Comparison of ENCODE assay signal across 8 mouse cellular contexts in the genomic region with DNA sequence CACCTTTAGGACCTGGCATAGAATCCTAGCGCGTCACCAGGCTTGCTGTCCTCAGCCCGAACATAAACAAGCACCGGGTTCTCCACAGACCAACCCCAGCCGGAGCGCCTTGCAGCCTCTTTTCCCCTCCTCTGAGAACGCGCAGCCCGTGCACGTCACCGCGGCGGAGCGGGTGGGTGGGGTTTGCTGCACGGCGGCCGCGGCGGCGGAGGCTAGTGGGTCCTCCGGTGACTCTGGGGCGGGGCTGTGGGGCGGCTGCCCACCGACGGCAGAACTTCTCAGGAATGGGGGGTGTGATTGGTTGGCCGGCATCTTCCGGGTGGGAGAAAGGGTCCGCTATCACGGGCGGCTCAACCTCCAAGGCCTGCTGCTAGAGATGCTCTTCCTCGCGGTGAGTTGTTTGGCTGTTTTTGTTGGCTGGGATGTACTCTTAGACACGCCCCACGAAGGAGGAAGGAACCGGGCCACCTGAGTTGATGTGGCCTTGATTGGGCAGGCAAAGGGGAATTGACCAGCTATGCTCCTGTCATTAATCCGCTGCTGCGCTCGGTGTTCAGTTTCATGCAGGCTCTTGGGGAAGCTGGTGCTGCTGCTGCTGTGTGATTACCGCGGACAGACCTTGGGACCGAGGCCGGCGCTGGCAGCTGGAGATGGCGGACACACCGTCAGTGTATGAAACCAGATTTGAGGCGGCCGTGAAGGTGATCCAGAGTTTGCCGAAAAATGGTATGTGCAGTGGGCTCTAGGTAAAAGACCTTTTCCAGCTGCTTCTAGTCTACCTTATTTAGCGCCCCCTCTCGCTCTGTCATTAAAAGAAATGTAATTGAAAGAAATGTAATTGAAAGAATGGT. TPM values are rescaled to one million over a fixed set of nuclear protein-coding genes. Genes with fewer than 3 reads are reported as not detected.
A peak's percentile ranks its signal among the peaks of the same experiment; 100 is the strongest.
DNase-seq lines count a peak whose midpoint lies in the region; ATAC-seq and TF ChIP-seq lines count a peak whose summit lies in the region.

No protein-coding gene starts in this region.

- H3K4me3 ChIP-seq in embryonic facial prominence, embryonic 13.5 days: peak overlapping the region; percentile 76
- H3K4me3 ChIP-seq in heart, adult 2 months: peak overlapping the region; percentile 89
- peak overlapping the region; percentile 73 for H3K4me3 ChIP-seq in limb, embryonic 13.5 days
- H3K4me3 ChIP-seq in midbrain, embryonic 16.5 days (ENCODE audit: low read depth, low read length): peak overlapping the region; percentile 59

- H3K9ac ChIP-seq in embryonic facial prominence, embryonic 13.5 days: peak overlapping the region; percentile 87
- peak overlapping the region; percentile 97 for H3K9ac ChIP-seq in heart, adult 2 months (ENCODE audit: low read depth, low read length)
- H3K9ac ChIP-seq in limb, embryonic 13.5 days: peak overlapping the region; percentile 88
- H3K9ac ChIP-seq in midbrain, embryonic 16.5 days (ENCODE audit: low read depth, low read length): peak overlapping the region; percentile 80

- H3K27ac ChIP-seq in embryonic facial prominence, embryonic 13.5 days: peak overlapping the region; percentile 97
- peak overlapping the region; percentile 97 for H3K27ac ChIP-seq in heart, adult 2 months
- H3K27ac ChIP-seq in limb, embryonic 13.5 days: peak overlapping the region; percentile 97
- peak overlapping the region; percentile 93 for H3K27ac ChIP-seq in midbrain, embryonic 16.5 days (ENCODE audit: low read length)

- peaks cover 9% of the 10 kb centered on the region; the same call in 1 of the 2 replicates for H3K36me3 ChIP-seq in embryonic facial prominence, embryonic 13.5 days
- peaks cover 5% of the 10 kb centered on the region for H3K36me3 ChIP-seq in heart, adult 2 months (ENCODE audit: control insufficient read depth, insufficient read depth, low read length)
- H3K36me3 ChIP-seq in limb, embryonic 13.5 days: peaks cover 3% of the 10 kb centered on the region; the same call in 1 of the 2 replicates
- H3K36me3 ChIP-seq in midbrain, embryonic 16.5 days (ENCODE audit: control insufficient read depth, insufficient read depth, low read length): no peaks in the 10 kb centered on the region

- H3K9me3 ChIP-seq in embryonic facial prominence, embryonic 13.5 days: no peaks in the 10 kb centered on the region
- H3K9me3 ChIP-seq in limb, embryonic 13.5 days: no peaks in the 10 kb centered on the region
- H3K9me3 ChIP-seq in midbrain, embryonic 16.5 days (replicated peaks; ENCODE audit: control insufficient read depth, low read length, poor library complexity, severe bottlenecking): no peaks in the 10 kb centered on the region

- peak; percentile 88 for ATAC-seq in embryonic facial prominence, embryonic 13.5 days (ENCODE audit: insufficient number of reproducible peaks, insufficient read depth, low FRiP score, low TSS enrichment, low read depth)
- peak; percentile 91 for ATAC-seq in limb, embryonic 13.5 days (ENCODE audit: low FRiP score, low read depth)
- peak; percentile 92 for ATAC-seq in midbrain, embryonic 16.5 days

- H3K27me3 ChIP-seq in embryonic facial prominence, embryonic 13.5 days: no peaks in the 10 kb centered on the region
- no peaks in the 10 kb centered on the region for H3K27me3 ChIP-seq in heart, adult 2 months (ENCODE audit: control insufficient read depth, insufficient read depth, low read length)
- no peaks in the 10 kb centered on the region for H3K27me3 ChIP-seq in limb, embryonic 13.5 days
- no peaks in the 10 kb centered on the region for H3K27me3 ChIP-seq in midbrain, embryonic 16.5 days (ENCODE audit: control insufficient read depth, insufficient read depth, low read depth, low read length)

- peak; percentile 98 for TF ChIP-seq POLR2A in heart, adult 2 months (IDR thresholded peaks at IDR 0.05; ENCODE audit: insufficient read depth, low read depth, low read length)

- under 1% methylated on average over 50 of the region's 50 CpGs for WGBS in embryonic facial prominence, embryonic 13.5 days
- under 1% methylated on average over 50 of the region's 50 CpGs for WGBS in heart, adult 2 months
- under 1% methylated on average over 50 of the region's 50 CpGs for WGBS in limb, embryonic 13.5 days
- under 1% methylated on average over 50 of the region's 50 CpGs for WGBS in midbrain, embryonic 16.5 days

- 0 out of 2 replicates have a peak, but pooled peaks cover 3% of the 10 kb centered on the region for H3K4me1 ChIP-seq in embryonic facial prominence, embryonic 13.5 days
- no peaks in the 10 kb centered on the region for H3K4me1 ChIP-seq in heart, adult 2 months (ENCODE audit: control insufficient read depth, insufficient read depth, low read length)
- peaks cover 7% of the 10 kb centered on the region for H3K4me1 ChIP-seq in limb, embryonic 13.5 days
- H3K4me1 ChIP-seq in midbrain, embryonic 16.5 days (ENCODE audit: control insufficient read depth, insufficient read depth, low read length): peaks cover 17% of the 10 kb centered on the region

- TF ChIP-seq CTCF in heart, adult 2 months (IDR thresholded peaks at IDR 0.05): peak; percentile 61

- DNase-seq in 3134 (ENCODE audit: extremely low read depth, insufficient read length, low spot score): peak; percentile 95
- peak; percentile 97 to 98 for DNase-seq in adrenal gland, postnatal 36 days
- peak; percentile 95 to 97 for DNase-seq in heart, adult 2 months
- DNase-seq in kidney, adult 8-10 months: peak; percentile 94
- DNase-seq in spleen, postnatal 10 days (ENCODE audit: low spot score in 2 of 2): peak; percentile 94 to 96

- H3K79me2 ChIP-seq in heart, adult 2 months (replicated peaks; ENCODE audit: control insufficient read depth, insufficient read depth, low read length): no peaks in the 10 kb centered on the region

- 0 out of 2 replicates have a peak, but pooled peaks have one; percentile 48 for TF ChIP-seq EP300 in heart, adult 2 months (IDR thresholded peaks at IDR 0.05; ENCODE audit: insufficient read depth, low read depth, low read length)

- intact Hi-C loops in heart, adult 2 months (cut with DNase I): loop anchor here (1.0 to 2.0 kb wide), 3 partner anchors 29 to 174 kb away; partner anchors contain the start of genes Abi1, Mastl, Pdss1 and Yme1l1

- peak overlapping the region; percentile 96 for H3K4me2 ChIP-seq in embryonic facial prominence, embryonic 13.5 days
- peak overlapping the region; percentile 97 for H3K4me2 ChIP-seq in limb, embryonic 13.5 days (replicated peaks)
- peak overlapping the region; percentile 92 for H3K4me2 ChIP-seq in midbrain, embryonic 16.5 days (ENCODE audit: low read length)

RNA-seq across cellular contexts. Expression of gene Acbd5, which starts 1.2 kb away (rescaled TPM):
- total RNA-seq in adrenal gland, postnatal 36 days (2021): 100 to 1,000 TPM in 1 of 2 experiments, 10 to 100 TPM in 1; 61.1 to 112 TPM
- 36.9 and 39.8 TPM in 2 replicates for polyA plus RNA-seq in embryonic facial prominence, embryonic 13.5 days (2015; fragmentation: Nextera tagmentation; extraction: Ambion mirVana)
- 10 to 100 TPM; 26.5 to 28.0 TPM for total RNA-seq in heart, adult 2 months (2021)
- 4.1 and 7.0 TPM in 2 replicates for polyA plus RNA-seq in heart, adult 2 months (2012; rRNA removed)
- polyA plus RNA-seq in limb, embryonic 13.5 days (2015; fragmentation: Nextera tagmentation; extraction: Ambion mirVana): 38.1 and 39.5 TPM in 2 replicates
- 80.2 and 80.6 TPM in 2 replicates for polyA plus RNA-seq in midbrain, embryonic 16.5 days (2015; fragmentation: Nextera tagmentation; extraction: Ambion mirVana)

RNA-seq across cellular contexts. Expression of gene Abi1, which starts 29.1 kb away (rescaled TPM):
- total RNA-seq in adrenal gland, postnatal 36 days (2021): 10 to 100 TPM; 67.3 to 72.7 TPM
- polyA plus RNA-seq in embryonic facial prominence, embryonic 13.5 days (2015; fragmentation: Nextera tagmentation; extraction: Ambion mirVana): 41.7 and 45.6 TPM in 2 replicates
- total RNA-seq in heart, adult 2 months (2021): 10 to 100 TPM; 20.9 to 23.5 TPM
- polyA plus RNA-seq in heart, adult 2 months (2012; rRNA removed): 32.6 and 40.9 TPM in 2 replicates
- polyA plus RNA-seq in limb, embryonic 13.5 days (2015; fragmentation: Nextera tagmentation; extraction: Ambion mirVana): 45.3 and 45.5 TPM in 2 replicates
- 66.1 and 71.2 TPM in 2 replicates for polyA plus RNA-seq in midbrain, embryonic 16.5 days (2015; fragmentation: Nextera tagmentation; extraction: Ambion mirVana)

Comparison
In these comparisons a context has a peak if more than half of its experiments do, and no peak if none do; other contexts are left out.
1. Peak in every context shown above with its lines: DNase-seq, ATAC-seq, H3K4me3 ChIP-seq and H3K27ac ChIP-seq.